Mouse (Mus musculus): ENCODE measurements around the gene Hnrnpf. TPM values are rescaled to one million over a fixed set of nuclear protein-coding genes. Genes with fewer than 3 reads are reported as not detected.

The Hnrnpf gene
- polyA plus RNA-seq, 1 experiment = 502 TPM

- peaks cover 4% of the 10 kb centered on the region; the same call in 1 of the 2 replicates for H3K4me1 ChIP-seq (ENCODE audit: control insufficient read depth, insufficient read depth, low read length)
- H3K27ac ChIP-seq (ENCODE audit: insufficient read depth, low read depth, low read length) = no peak overlapping the region
- 92% methylated on average over 6 of the region's 6 CpGs for WGBS
- H3K4me3 ChIP-seq (ENCODE audit: insufficient read depth, low read depth, low read length) = no peak overlapping the region
- TF ChIP-seq CTCF (IDR thresholded peaks at IDR 0.05; ENCODE audit: insufficient read depth, low read depth, low read length) = no peak
- TF ChIP-seq POLR2A (IDR thresholded peaks at IDR 0.05; ENCODE audit: insufficient read depth, low read depth, low read length) = no peak
Measured at GRCm38 (mm10) chr6:117890257-117890656, 9.9 kb upstream of the Hnrnpf start.

DNA sequence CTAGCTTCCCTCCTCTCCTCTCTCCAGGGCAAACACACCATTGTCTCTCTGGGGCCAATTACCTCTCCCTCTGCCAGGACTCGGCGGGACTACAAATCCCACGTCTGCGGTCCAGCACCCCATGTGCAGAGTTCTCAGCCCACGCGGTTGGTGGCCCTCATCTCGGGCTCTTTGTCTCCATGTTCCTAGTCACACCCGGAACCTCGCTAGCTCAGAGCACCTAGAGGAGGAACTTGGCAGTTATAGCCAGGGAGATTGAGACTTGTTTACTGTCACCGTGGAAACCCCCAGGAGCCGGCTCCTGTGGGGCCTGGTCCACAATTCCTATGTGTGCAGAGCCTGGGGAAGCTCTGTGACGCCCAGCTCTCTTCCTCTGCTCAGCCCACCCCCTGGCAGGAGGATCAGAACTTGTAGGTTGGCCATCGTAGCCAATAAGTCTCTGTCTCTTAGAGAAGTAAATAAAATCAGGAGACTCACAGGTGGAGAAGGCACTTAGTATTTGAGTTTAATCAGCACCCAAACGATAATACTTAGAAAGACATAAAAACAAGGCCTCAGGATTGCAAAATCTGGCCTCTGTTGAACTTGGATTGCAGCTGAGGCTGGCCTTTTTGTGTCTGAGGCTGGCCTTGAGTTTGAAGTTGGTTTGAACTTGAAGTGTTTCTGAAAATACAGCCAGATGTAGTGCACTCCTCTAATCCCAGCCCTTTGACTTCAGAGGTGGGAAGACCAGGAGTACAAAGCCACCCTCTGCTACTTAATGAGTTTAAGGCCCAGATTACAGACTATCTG lies 8.6 kb upstream of the Hnrnpf start:
- Histone ChIP-seq H3K4me1 (ENCODE audit: control insufficient read depth, insufficient read depth, low read length) (peaks cover 4% of the 10 kb centered on the region; the same call in 1 of the 2 replicates), H3K4me3 (ENCODE audit: insufficient read depth, low read depth, low read length) (no peak overlapping the region), H3K27ac (ENCODE audit: insufficient read depth, low read depth, low read length) (no peak overlapping the region)
- 68% methylated on average over 14 of the region's 14 CpGs for WGBS
- TF ChIP-seq CTCF (IDR thresholded peaks at IDR 0.05; ENCODE audit: insufficient read depth, low read depth, low read length) (no peak), POLR2A (IDR thresholded peaks at IDR 0.05; ENCODE audit: insufficient read depth, low read depth, low read length) (no peak)

- no peak overlapping the region for H3K27ac ChIP-seq (ENCODE audit: insufficient read depth, low read depth, low read length)
- WGBS = 78% methylated on average over 3 of the region's 3 CpGs
- H3K4me1 ChIP-seq (ENCODE audit: control insufficient read depth, insufficient read depth, low read length) = peaks cover 4% of the 10 kb centered on the region; the same call in 1 of the 2 replicates
- no peak overlapping the region for H3K4me3 ChIP-seq (ENCODE audit: insufficient read depth, low read depth, low read length)
- TF ChIP-seq POLR2A (IDR thresholded peaks at IDR 0.05; ENCODE audit: insufficient read depth, low read depth, low read length) (no peak), CTCF (IDR thresholded peaks at IDR 0.05; ENCODE audit: insufficient read depth, low read depth, low read length) (no peak)
Measured at GRCm38 (mm10) chr6:117892386-117892785, 7.7 kb upstream of the Hnrnpf start.

GRCm38 (mm10) chr6:117893435-117893834 lies 6.7 kb upstream of the Hnrnpf start:
- WGBS = 94% methylated on average over 2 of the region's 2 CpGs
- Histone ChIP-seq H3K27ac (ENCODE audit: insufficient read depth, low read depth, low read length) (no peak overlapping the region), H3K4me1 (ENCODE audit: control insufficient read depth, insufficient read depth, low read length) (peaks cover 2% of the 10 kb centered on the region; the same call in 1 of the 2 replicates), H3K4me3 (ENCODE audit: insufficient read depth, low read depth, low read length) (no peak overlapping the region)
- TF ChIP-seq CTCF (IDR thresholded peaks at IDR 0.05; ENCODE audit: insufficient read depth, low read depth, low read length) (no peak), POLR2A (IDR thresholded peaks at IDR 0.05; ENCODE audit: insufficient read depth, low read depth, low read length) (no peak)

- no peak for TF ChIP-seq CTCF (IDR thresholded peaks at IDR 0.05; ENCODE audit: insufficient read depth, low read depth, low read length)
- no peak for TF ChIP-seq POLR2A (IDR thresholded peaks at IDR 0.05; ENCODE audit: insufficient read depth, low read depth, low read length)
- H3K27ac ChIP-seq (ENCODE audit: insufficient read depth, low read depth, low read length) = no peak overlapping the region
- H3K4me3 ChIP-seq (ENCODE audit: insufficient read depth, low read depth, low read length) = no peak overlapping the region
- WGBS = 84% methylated on average over 5 of the region's 5 CpGs
- H3K4me1 ChIP-seq (ENCODE audit: control insufficient read depth, insufficient read depth, low read length) = peaks cover 9% of the 10 kb centered on the region
Measured at GRCm38 (mm10) chr6:117897800-117898199, 2.3 kb upstream of the Hnrnpf start.

DNA sequence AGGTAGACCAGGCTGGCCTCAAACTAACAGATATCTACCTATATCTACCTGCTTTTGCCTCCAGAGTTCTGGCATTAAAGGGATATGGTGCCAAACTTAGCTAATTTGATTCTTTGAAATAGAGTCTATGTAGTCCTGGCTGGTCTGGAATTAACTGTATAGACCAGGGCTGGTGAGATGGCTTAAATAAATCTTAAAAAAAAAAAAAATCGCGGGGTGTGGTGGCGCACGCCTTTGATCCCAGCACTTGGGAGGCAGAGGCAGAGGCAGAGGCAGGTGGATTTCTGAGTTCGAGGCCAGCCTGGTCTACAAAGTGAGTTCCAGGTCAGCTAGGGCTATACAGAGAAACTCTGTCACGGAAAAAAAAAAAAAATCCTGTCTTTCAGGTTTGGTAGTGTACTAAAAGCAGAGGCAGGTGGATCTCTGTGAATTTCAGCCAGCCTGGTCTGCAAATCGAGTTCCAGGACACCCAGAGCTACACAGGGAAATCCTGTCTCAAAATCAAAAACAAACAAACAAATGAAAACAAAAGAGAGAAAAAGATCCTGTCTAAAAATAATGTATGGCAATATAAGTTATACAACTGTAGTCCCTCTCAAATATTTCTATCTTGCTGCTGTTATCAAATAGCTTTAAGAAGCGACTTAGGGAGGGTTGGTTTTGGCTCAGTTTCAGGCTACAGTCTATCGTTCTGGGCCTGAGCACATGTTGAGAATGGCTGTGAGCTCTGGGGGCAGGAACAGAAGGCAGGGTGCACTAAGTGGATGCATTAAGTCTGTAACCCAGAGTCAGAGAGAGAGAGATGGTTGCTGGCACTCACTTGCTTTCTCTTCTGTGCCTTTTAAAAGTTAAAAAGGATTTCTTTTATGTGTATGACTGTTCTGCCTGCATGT lies 1.6 kb downstream of the Hnrnpf start:
- Histone ChIP-seq H3K4me1 (ENCODE audit: control insufficient read depth, insufficient read depth, low read length) (peaks cover 9% of the 10 kb centered on the region), H3K27ac (ENCODE audit: insufficient read depth, low read depth, low read length) (no peak overlapping the region), H3K4me3 (ENCODE audit: insufficient read depth, low read depth, low read length) (no peak overlapping the region)
- TF ChIP-seq CTCF (IDR thresholded peaks at IDR 0.05; ENCODE audit: insufficient read depth, low read depth, low read length) (no peak), POLR2A (IDR thresholded peaks at IDR 0.05; ENCODE audit: insufficient read depth, low read depth, low read length) (no peak)
- 76% methylated on average over 9 of the region's 9 CpGs for whole genome bisulfite sequencing

DNA sequence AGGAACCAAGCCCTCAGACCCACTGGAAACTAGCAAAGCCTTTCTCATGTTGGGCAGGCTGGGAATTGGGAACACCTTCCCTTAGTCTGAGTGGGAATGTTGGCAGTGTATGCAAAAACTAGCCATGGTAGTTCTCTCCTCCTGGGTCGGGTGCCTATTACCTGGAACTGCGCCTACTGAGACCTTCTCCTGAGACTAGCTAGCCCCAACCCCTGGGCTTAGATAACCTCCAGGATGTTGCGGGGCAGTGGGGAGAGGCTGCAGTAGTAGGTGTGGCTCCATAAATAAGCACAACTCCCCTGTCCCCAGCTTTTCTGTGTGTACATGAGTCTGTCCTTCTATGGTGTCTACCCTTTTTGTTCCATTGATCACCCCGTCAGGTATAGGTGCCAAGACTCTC lies 2.4 kb downstream of the Hnrnpf start:
- Histone ChIP-seq H3K4me3 (ENCODE audit: insufficient read depth, low read depth, low read length) (no peak overlapping the region), H3K27ac (ENCODE audit: insufficient read depth, low read depth, low read length) (no peak overlapping the region), H3K4me1 (ENCODE audit: control insufficient read depth, insufficient read depth, low read length) (peaks cover 9% of the 10 kb centered on the region)
- WGBS = 78% methylated on average over 4 of the region's 4 CpGs
- TF ChIP-seq CTCF (IDR thresholded peaks at IDR 0.05; ENCODE audit: insufficient read depth, low read depth, low read length) (no peak), POLR2A (IDR thresholded peaks at IDR 0.05; ENCODE audit: insufficient read depth, low read depth, low read length) (no peak)

DNA sequence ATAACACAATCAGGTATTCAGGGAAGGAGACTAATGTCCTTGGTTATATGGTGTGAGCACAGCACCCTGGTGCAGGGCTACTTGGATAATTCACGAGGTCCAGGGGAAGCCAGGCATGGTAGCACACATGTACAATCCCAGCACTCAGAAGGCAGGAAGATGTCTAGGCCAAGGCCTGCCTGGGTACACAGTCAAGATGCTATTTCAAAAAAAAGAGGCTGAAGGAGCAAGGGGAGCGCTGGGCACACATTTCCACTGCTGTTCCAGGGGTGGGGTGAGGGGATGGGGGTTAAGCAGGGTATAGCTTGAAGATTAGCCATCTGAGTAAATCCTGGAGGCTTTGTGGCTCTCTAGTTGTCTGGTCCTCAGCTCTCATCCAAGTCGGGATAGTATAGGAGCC lies 3.7 kb downstream of the Hnrnpf start:
- WGBS = 84% methylated on average over 3 of the region's 3 CpGs
- Histone ChIP-seq H3K27ac (ENCODE audit: insufficient read depth, low read depth, low read length) (no peak overlapping the region), H3K4me1 (ENCODE audit: control insufficient read depth, insufficient read depth, low read length) (peaks cover 16% of the 10 kb centered on the region), H3K4me3 (ENCODE audit: insufficient read depth, low read depth, low read length) (no peak overlapping the region)
- TF ChIP-seq CTCF (IDR thresholded peaks at IDR 0.05; ENCODE audit: insufficient read depth, low read depth, low read length) = no peak
- TF ChIP-seq POLR2A (IDR thresholded peaks at IDR 0.05; ENCODE audit: insufficient read depth, low read depth, low read length) = no peak

Measured in olfactory bulb, adult 2 months (tissue).